Mouse (Mus musculus) intestine, embryonic 16.5 days (tissue): ENCODE results near the gene Igflr1. TPM values are rescaled to one million over a fixed set of nuclear protein-coding genes. Genes with fewer than 3 reads are reported as not detected.
A peak's percentile ranks its signal among the peaks of the same experiment; 100 is the strongest.

Experiments
- ATAC-seq: fragments of 200-750 bp; cut with Nextera tagmentation; 2 replicates; pipeline ENCODE4 v1.8.0; 2017; ENCODE audit warnings: moderate TSS enrichment, moderate library complexity
- H3K27ac ChIP-seq: fragments of 300-500 bp; sonication (generic); 2 replicates; pipeline ENCODE4 v1.5.1; 2014; ENCODE audit warnings: mild to moderate bottlenecking, low read length
- H3K27me3 ChIP-seq: fragments of 300-500 bp; sonication (generic); replicated peaks from 2 replicates; pipeline ENCODE4 v1.6.1; 2014; ENCODE audit warnings: low read length, control low read depth, mixed read lengths; ENCODE audit not compliant: control insufficient read depth, insufficient read depth
- H3K36me3 ChIP-seq: fragments of 300-500 bp; sonication (generic); 2 replicates; pipeline ENCODE4 v1.6.1; 2014; ENCODE audit warnings: low read length, control low read depth; ENCODE audit not compliant: control insufficient read depth, insufficient read depth
- H3K4me1 ChIP-seq: fragments of 300-500 bp; sonication (generic); 2 replicates; pipeline ENCODE4 v1.6.1; 2014; ENCODE audit warnings: low read length, control low read depth, mixed read lengths; ENCODE audit not compliant: control insufficient read depth, insufficient read depth
- H3K4me2 ChIP-seq: fragments of 300-500 bp; sonication (generic); 2 replicates; pipeline ENCODE4 v1.6.1; 2014; ENCODE audit warnings: low read depth, low read length, control low read depth
- H3K4me3 ChIP-seq: fragments of 300-500 bp; sonication (generic); 2 replicates; pipeline ENCODE4 v1.5.1; 2014; ENCODE audit warnings: mild to moderate bottlenecking, low read length
- H3K9ac ChIP-seq: fragments of 300-500 bp; sonication (generic); 2 replicates; pipeline ENCODE4 v1.6.1; 2014; ENCODE audit warnings: low read depth, low read length
- H3K9me3 ChIP-seq: fragments of 300-500 bp; sonication (generic); 2 replicates; pipeline ENCODE4 v1.6.1; 2016; ENCODE audit warnings: low read length, control low read depth; ENCODE audit not compliant: control insufficient read depth
- WGBS: fragments of 180-500 bp; shearing (Covaris S2); extraction: QIAGEN DNeasy Blood & Tissue Kit; methylation state at CpG from one replicate; pipeline ENCODE4 v1.1.7; 2014; 5-methylcytosine and 5-hydroxymethylcytosine counted together
- polyA plus RNA-seq: library from polyadenylated mRNA; unstranded; fragments of >200 nt; fragmentation: Nextera tagmentation; extraction: Ambion mirVana; gene quantifications from 2 replicates; pipeline ENCODE4 v1.2.1, GENCODE M21; 2015

The Igflr1 gene
- polyA plus RNA-seq, 1 experiment from 2014 or later, result 5.4 TPM

DNA sequence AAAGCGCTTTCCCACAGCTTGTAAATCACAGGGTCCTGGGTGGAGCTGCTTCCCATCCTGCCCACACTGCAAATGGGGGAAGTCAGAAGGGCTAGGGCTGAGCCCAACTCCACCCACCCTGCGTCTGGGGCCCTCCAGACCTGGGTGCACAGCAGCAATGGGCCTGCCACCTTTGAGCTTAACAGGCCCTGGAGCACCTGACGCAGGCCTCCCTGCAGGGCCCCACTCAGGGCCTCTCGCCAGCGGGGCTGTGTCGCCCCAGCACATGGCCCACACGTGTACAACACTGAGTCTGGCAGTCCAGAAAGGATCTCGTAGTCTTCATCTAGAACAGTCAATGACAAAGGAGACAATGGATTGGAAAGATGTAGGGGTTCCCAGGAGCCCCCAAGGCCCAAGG lies 14.7 kb downstream of the Igflr1 start:
- Histone ChIP-seq H3K9ac (no peak overlapping the region), H3K4me3 (no peak overlapping the region), H3K36me3 (peaks cover 53% of the 10 kb centered on the region), H3K27me3 (no peaks in the 10 kb centered on the region), H3K4me2 (no peak overlapping the region), H3K27ac (no peak overlapping the region), H3K4me1 (no peaks in the 10 kb centered on the region), H3K9me3 (no peaks in the 10 kb centered on the region)
- ATAC-seq, result peak; percentile 92
- WGBS, result 84% methylated on average over 8 of the region's 8 CpGs

DNA sequence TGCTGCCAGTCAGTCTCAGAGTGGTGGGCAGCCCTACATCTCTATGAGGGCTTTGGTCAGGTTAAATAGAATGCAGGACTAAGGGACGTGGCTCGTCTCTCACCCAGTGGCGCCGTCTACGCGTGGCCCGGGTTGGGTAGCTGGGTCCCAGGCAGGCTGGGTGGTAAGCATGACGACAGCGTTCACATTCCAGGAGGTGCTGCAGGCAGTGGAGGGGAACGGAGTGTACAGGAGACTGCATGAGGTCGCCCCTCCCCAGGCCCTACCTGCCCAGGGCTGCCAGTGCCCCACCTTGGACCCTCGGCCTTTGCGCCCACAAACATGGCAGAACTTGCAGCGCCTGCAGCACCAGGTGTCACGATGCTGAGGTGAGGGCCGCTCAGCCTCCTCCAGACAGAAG lies 16.3 kb downstream of the Igflr1 start:
- Histone ChIP-seq H3K36me3 (peaks cover 53% of the 10 kb centered on the region), H3K9me3 (no peaks in the 10 kb centered on the region), H3K4me3 (no peak overlapping the region), H3K9ac (no peak overlapping the region), H3K4me2 (no peak overlapping the region), H3K27ac (no peak overlapping the region), H3K27me3 (no peaks in the 10 kb centered on the region), H3K4me1 (peaks cover 2% of the 10 kb centered on the region; the same call in 1 of the 2 replicates)
- ATAC-seq, result no peak
- WGBS, result 96% methylated on average over 16 of the region's 16 CpGs

DNA sequence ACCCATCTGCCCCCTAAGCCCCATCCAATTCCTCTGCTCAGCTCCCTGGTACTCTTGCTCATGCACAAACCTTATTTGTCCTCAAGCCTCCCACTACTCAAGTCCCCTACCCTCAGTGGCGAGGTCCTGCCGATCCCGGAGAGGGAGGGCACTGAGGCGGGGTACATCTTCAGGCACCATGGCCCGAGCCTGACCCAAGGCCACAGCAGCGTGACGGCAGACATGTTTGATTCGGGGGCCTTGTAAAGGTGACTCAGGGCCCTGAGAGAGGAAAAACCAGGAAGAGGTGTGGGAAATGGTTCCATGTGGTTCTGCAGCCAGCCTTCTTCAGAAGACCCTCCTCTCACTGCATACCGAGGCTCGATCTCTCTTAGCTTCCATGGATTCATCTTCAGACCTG lies 19.1 kb downstream of the Igflr1 start:
- Histone ChIP-seq H3K27me3 (no peaks in the 10 kb centered on the region), H3K9me3 (no peaks in the 10 kb centered on the region), H3K4me3 (no peak overlapping the region), H3K27ac (no peak overlapping the region), H3K9ac (no peak overlapping the region), H3K36me3 (peaks cover 39% of the 10 kb centered on the region), H3K4me2 (no peak overlapping the region), H3K4me1 (peaks cover 13% of the 10 kb centered on the region)
- WGBS, result 92% methylated on average over 10 of the region's 10 CpGs
- no peak for ATAC-seq

DNA sequence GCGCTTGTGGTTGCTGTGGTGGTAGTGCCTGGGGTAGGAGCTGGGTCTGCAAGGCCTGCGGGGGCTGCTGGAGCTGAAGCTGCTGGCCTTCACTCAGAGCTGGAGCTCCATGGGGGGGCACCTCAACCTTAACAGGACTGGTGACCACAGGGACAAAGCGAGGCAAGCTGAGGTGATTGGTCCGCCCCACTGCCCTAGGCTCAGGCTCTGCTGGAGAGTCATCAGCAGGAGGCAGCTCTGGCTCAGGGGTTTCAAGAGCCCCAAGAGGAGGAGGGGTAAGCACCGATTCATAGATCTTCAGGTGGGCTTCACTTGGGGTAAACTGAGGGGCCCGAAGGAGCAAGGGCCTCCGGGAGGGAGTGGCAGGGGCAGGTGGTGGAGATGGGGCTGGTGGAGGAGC lies 19.9 kb downstream of the Igflr1 start:
- Histone ChIP-seq H3K4me1 (peaks cover 19% of the 10 kb centered on the region), H3K36me3 (peaks cover 39% of the 10 kb centered on the region), H3K9me3 (no peaks in the 10 kb centered on the region), H3K4me2 (no peak overlapping the region), H3K27ac (no peak overlapping the region), H3K9ac (no peak overlapping the region), H3K27me3 (no peaks in the 10 kb centered on the region), H3K4me3 (no peak overlapping the region)
- no peak for ATAC-seq
- 96% methylated on average over 7 of the region's 7 CpGs for WGBS

DNA sequence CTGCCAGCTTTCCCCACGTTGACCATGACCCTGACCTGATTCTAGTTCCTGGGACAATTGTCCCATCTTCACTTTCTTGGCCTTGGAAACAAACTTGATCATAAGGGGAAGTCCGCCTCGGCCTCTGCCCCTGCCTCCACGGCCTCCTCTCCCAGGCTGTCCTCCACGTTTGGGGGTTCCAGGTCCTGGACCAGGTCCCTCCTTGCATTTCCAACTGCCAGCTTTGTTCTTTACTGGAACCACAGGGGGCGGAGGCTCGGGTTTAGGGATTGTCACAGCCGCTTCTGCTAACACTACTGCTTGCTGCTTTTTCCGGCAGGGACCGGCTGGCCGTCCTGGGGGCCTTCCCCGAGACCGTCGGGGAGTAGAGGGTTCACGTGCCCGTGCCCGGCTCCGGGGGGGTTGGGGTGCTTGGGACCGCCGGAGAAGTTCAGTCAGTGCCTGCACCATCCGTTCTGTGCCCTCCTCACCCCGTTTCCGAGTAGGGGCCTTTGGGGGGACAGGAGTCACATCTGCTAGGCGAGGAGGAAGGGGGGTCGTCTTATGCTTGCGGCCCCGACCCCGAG lies 21.3 kb downstream of the Igflr1 start:
- H3K4me3 ChIP-seq, result no peak overlapping the region
- ATAC-seq, result no peak
- H3K36me3 ChIP-seq, result peaks cover 30% of the 10 kb centered on the region
- H3K9me3 ChIP-seq, result no peaks in the 10 kb centered on the region
- H3K4me1 ChIP-seq, result peaks cover 21% of the 10 kb centered on the region
- H3K27me3 ChIP-seq, result no peaks in the 10 kb centered on the region
- H3K4me2 ChIP-seq, result 0 out of 2 replicates have a peak overlapping the region, but pooled peaks have one; percentile 87
- H3K9ac ChIP-seq, result peak overlapping the region; percentile 95; the same call in 1 of the 2 replicates
- no peak overlapping the region for H3K27ac ChIP-seq
- 91% methylated on average over 28 of the region's 28 CpGs for WGBS

DNA sequence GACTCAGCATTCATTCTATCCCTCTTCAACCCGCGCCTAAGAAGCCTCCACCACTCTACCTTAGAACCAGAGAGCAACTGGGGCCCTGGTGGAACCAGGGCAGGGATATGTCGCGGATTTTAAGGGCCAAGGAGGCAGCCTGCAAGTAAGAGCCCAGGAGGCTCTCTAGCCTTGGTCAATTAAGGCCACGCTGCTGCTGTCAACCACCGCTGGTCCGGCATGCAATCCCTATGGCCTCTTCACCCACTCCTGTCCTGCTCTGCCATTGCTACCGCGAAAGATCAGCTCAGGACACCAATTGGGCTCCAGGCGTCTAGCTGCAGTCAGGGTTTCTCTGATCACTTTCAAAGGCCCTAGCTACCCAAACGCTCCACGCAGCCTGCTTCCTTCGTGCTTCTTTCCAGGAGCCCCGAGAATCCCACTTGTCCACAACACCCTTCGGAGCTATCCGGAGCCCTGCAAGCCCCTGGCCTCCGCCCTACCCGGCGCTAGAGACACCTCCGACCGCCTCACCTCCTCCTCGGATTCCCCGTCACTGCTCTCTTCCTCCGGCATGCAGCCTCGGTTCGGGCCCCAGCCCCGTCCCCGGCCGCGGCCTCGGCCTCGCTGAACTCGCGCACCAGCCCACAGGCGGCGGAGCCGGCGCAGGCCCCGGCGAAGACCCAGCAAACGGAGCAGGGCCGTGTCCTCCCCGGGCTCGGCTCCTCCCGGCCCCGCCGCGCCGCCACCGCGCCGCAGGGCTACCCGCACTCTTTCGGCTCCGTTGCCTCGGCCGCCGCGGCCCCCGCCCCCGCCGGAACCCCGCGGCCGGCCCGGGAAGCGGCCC lies 22.8 kb downstream of the Igflr1 start:
- Histone ChIP-seq H3K27ac (peak overlapping the region; percentile 96), H3K4me1 (peaks cover 21% of the 10 kb centered on the region), H3K9me3 (no peaks in the 10 kb centered on the region), H3K36me3 (peaks cover 20% of the 10 kb centered on the region), H3K9ac (peak overlapping the region; percentile 95), H3K27me3 (no peaks in the 10 kb centered on the region), H3K4me2 (peak overlapping the region; percentile 87), H3K4me3 (peak overlapping the region; percentile 98)
- WGBS, result under 1% methylated on average over 64 of the region's 67 CpGs
- ATAC-seq, result peak; percentile 16

DNA sequence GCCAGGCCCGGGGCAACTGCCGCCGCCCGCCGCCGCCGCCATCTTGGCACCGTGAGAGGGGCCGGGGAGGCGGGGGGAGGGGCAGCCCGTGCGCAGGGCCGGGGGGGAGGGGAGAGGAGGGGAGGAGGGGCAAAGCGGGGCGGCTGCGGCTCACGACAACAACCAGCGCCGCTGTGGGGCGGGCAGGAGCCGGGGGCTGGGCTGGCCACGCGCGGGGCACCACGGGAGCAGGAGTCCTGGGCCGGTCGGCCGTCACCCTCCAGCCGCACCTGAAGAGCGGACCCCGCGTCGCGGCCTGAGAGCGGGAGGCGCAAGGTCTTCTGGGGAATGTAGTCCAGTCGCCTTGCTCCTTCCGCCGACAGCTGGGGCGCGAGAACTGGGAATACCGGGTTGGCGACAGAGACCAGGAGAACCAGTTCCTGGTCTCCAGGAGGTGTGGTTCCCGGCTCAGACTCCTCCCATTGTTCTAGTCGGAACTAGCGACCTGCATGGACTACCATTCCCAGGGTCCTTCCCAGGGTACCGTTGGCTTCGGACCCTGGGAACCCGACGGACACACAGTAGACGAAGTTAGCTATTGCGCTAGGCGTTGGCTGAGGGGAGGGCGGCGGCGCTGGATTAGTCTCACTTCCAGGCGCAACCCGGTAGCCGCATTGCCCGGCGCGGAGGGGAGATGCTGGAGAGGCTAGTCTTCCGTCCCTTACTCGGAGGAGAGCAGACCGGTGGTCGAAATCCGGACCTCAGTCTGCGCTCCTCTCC lies 23.6 kb downstream of the Igflr1 start, which contains the start of gene Kmt2b:
Kmt2b (minus strand) TSS at position 51 of the 759 bp plus-strand sequence.
- no peaks in the 10 kb centered on the region for H3K9me3 ChIP-seq
- no peaks in the 10 kb centered on the region for H3K27me3 ChIP-seq
- peak within 1 kb of the TSS; percentile 98 for H3K4me3 ChIP-seq
- H3K9ac ChIP-seq, result peak within 1 kb of the TSS; percentile 95
- WGBS, result 0% methylated on average over 51 of the region's 68 CpGs
- peaks cover 22% of the 10 kb centered on the region for H3K4me1 ChIP-seq
- ATAC-seq, result peak; percentile 94
- peak within 1 kb of the TSS; percentile 96 for H3K27ac ChIP-seq
- H3K4me2 ChIP-seq, result peak within 1 kb of the TSS; percentile 87
- H3K36me3 ChIP-seq, result peaks cover 16% of the 10 kb centered on the region

DNA sequence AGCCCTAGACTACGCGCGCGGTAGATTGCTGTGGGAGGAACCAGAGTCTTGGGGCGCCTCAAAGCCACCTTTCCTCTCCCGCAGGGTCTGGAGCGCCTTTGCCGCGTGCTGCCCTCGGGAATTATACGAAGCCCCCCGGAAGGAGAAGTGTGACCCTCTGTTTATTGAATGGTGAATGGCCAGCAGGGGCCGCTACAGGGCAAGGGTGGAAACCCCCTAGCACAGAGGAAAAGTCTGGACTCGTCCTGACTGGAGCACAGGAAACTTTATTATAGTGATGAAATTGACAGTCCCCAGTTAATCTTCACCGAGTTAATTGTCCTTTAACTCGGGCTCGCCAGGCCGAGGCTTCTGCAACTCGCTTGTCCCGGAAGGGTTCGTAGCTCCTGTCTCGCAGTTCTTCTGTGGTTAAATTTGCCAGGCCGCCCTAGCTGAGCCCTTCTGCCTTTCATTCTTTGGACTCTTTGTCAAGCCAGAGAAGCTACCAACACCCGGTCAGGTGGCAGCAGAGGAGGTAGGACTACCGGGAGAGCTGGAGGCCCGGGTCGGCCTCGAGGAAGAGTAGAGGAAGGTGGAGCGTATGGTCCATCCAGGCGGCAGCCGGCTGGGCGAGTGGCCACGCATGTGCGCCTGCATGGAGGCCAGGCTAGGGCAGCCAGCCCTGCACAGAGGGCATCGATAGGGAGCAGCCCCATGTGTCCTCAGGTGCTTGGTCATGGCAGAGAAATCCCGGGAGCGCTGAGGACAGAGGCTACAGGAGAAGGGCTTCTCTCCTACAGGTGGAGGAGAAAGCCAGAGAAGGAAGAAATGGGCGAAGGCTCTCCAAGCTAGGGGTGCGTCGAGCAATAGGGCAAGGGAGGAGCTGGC lies 24.4 kb downstream of the Igflr1 start:
- peak overlapping the region; percentile 98 for H3K4me3 ChIP-seq
- peak overlapping the region; percentile 96 for H3K27ac ChIP-seq
- H3K4me2 ChIP-seq, result peak overlapping the region; percentile 87
- H3K4me1 ChIP-seq, result peaks cover 24% of the 10 kb centered on the region
- no peaks in the 10 kb centered on the region for H3K9me3 ChIP-seq
- no peaks in the 10 kb centered on the region for H3K27me3 ChIP-seq
- peaks cover 8% of the 10 kb centered on the region for H3K36me3 ChIP-seq
- peak overlapping the region; percentile 95 for H3K9ac ChIP-seq
- ATAC-seq, result peak; percentile 76
- WGBS, result 18% methylated on average over 40 of the region's 40 CpGs
